Mouse (Mus musculus): ENCODE results near the gene Cib3. TPM values are rescaled to one million over a fixed set of nuclear protein-coding genes. Genes with fewer than 3 reads are reported as not detected.

Cib3 gene
- polyA plus RNA-seq, 1 experiment from 2014 or later: not detected

DNA sequence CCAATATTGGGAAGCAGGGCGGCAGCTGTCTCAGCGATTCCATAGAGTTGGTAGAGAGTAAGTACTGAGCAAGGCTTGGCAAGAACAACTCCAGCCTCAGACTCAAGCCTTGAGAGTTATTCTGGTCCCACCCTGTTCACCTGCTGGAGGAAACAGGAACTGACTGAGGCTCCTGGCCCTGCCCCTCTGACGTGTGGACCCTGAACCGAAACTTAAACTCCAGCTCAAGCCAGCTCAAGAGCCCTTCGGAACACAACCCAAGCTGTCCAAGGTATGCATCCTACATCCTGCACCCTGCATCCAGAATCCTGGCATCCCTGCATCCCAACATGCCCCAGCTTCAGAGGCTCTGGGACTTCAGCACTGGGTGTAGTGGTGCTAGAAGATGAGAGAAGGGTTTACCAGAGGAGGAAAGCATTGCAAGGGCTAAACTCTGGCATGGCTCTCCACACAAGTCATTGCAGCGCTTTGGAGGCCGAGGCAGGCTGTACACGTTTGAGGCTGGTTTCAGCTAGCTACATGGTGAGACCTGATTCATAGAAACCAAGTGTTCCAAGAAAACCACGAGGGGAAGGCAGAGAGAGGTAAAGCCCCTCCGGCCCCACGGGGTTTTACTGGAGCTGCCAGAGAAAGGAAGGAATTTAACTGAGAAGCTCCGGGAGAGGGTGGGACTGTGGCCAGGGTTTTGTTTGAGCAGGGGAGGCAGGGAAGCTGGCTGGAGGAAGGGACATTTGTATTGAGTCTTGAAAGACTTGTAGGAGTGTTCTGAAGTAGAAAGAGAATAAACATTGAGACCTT, 23.0 kb downstream of the Cib3 start, which contains the start of gene Hsh2d:
Hsh2d (plus strand) TSS at position 222 of the 798 bp plus-strand sequence.
- Histone ChIP-seq H3K9me3 (ENCODE audit: control insufficient read depth, low read length) (no peaks in the 10 kb centered on the region), H3K27me3 (replicated peaks; ENCODE audit: control insufficient read depth, insufficient read depth, low read length) (no peaks in the 10 kb centered on the region), H3K4me3 (ENCODE audit: low read length) (peak within 1 kb of the TSS; percentile 24), H3K4me2 (ENCODE audit: low read depth, low read length) (peak within 1 kb of the TSS; percentile 23), H3K36me3 (ENCODE audit: control insufficient read depth, insufficient read depth, low read length) (no peaks in the 10 kb centered on the region), H3K9ac (ENCODE audit: low read depth, low read length) (peak within 1 kb of the TSS; percentile 26), H3K4me1 (ENCODE audit: control insufficient read depth, insufficient read depth, low read length) (no peaks in the 10 kb centered on the region), H3K27ac (ENCODE audit: low read length) (peak within 1 kb of the TSS; percentile 75)
- ATAC-seq: peak; percentile 89
- 53% methylated on average over 12 of the region's 12 CpGs for WGBS

DNA sequence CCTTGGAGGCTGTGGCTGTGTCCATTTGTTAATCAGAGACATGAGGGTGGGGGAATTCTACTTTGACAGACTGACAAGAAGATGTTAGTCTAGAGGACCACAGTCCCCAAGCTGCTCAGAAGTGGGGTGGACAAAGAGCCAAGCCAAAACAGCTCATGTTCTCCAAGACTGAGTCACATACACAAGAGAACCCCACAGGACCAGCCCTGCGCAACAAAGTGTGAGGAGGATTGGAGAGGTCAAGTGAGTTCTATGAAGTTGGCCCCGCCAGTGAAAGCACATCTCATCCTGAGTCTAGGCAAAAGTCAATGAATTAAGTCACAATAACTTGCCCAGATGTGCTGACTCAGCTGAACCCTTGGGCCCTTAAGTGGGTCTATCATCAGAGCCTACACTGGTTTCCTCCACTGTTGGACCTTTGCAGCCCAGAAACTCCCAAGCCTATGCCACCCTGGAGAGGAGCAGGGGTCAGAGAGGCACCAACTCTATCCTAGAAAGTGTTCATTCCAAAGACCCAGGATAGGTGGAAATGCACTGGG, 24.8 kb downstream of the Cib3 start:
- no peak overlapping the region for H3K27ac ChIP-seq (ENCODE audit: low read length)
- no peaks in the 10 kb centered on the region for H3K36me3 ChIP-seq (ENCODE audit: control insufficient read depth, insufficient read depth, low read length)
- H3K27me3 ChIP-seq (replicated peaks; ENCODE audit: control insufficient read depth, insufficient read depth, low read length): no peaks in the 10 kb centered on the region
- 88% methylated on average over 2 of the region's 2 CpGs for WGBS
- H3K4me3 ChIP-seq (ENCODE audit: low read length): no peak overlapping the region
- no peaks in the 10 kb centered on the region for H3K9me3 ChIP-seq (ENCODE audit: control insufficient read depth, low read length)
- ATAC-seq: no peak
- no peak overlapping the region for H3K9ac ChIP-seq (ENCODE audit: low read depth, low read length)
- no peak overlapping the region for H3K4me2 ChIP-seq (ENCODE audit: low read depth, low read length)
- H3K4me1 ChIP-seq (ENCODE audit: control insufficient read depth, insufficient read depth, low read length): no peaks in the 10 kb centered on the region

DNA sequence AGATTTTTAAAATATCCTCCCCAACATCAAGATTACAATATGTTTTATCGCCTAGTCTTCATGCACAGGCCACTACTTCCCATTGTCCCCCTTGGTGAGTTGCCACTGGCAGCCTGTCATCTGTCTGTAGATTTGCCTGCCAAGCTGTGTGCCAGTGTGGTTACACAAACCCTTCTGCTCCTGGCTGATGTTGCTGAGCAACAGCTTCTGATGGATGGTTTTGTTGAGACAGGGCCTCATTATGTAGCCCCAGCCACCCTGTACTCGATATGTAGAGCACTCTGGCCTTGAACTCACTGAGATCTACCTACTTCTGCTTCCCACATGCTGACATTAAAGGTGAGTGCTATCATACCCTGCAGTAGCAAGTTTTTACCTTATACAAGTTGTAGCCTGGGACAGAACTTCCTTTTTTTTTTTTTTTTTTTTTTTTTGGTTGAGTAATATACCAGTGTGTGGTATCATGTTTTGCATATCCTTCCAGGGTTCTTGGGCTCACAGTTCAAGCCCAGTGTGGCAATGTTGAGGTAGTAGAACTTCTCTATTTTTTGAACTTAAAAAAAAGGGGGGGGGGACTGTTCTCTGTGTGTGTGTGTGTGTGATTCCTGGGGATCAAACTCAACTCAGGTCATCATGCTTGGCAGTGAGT, 29.0 kb downstream of the Cib3 start:
- no peak overlapping the region for H3K27ac ChIP-seq (ENCODE audit: low read length)
- 84% methylated on average over 2 of the region's 2 CpGs for WGBS
- ATAC-seq: peak; percentile 32; the same call in 1 of the 2 replicates

DNA sequence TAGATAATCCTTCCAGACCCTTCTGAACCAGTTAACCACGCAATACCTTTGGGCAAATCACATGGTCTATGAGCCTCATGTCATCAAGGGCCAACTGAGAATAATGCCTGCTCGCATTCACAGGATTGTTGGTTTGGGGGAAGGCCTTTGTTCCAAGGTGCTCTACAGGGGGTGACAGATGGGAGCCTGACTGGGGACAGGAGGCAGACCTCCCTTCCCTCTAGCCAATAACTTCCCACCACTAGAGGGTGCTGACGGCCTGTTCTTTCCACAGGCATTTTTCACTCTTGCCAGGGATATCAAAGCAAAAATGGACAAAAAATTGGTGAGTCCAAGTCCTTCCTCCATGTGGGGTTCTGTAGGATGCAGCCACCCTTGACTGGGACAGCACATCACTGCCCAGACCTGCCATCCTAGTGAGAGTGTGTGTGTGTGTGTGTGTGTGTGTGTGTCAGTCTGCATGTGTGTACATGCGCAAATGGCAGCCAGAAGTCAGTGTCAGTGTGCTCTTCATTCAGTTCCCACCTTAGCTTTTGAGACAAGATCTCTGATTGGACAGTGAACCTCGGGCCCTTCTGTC, 35.2 kb downstream of the Cib3 start:
- no peak overlapping the region for H3K4me2 ChIP-seq (ENCODE audit: low read depth, low read length)
- no peak overlapping the region for H3K4me3 ChIP-seq (ENCODE audit: low read length)
- H3K27me3 ChIP-seq (replicated peaks; ENCODE audit: control insufficient read depth, insufficient read depth, low read length): no peaks in the 10 kb centered on the region
- H3K9me3 ChIP-seq (ENCODE audit: control insufficient read depth, low read length): no peaks in the 10 kb centered on the region
- H3K27ac ChIP-seq (ENCODE audit: low read length): no peak overlapping the region
- H3K9ac ChIP-seq (ENCODE audit: low read depth, low read length): no peak overlapping the region
- WGBS: 68% methylated on average over 5 of the region's 5 CpGs
- H3K36me3 ChIP-seq (ENCODE audit: control insufficient read depth, insufficient read depth, low read length): peaks cover 30% of the 10 kb centered on the region
- 0 out of 2 replicates have a peak, but pooled peaks have one; percentile 29 for ATAC-seq
- H3K4me1 ChIP-seq (ENCODE audit: control insufficient read depth, insufficient read depth, low read length): no peaks in the 10 kb centered on the region

More for the DNA sequence above, 29.0 kb downstream of the Cib3 start:
- Histone ChIP-seq H3K9ac (ENCODE audit: low read depth, low read length) (no peak overlapping the region), H3K4me1 (ENCODE audit: control insufficient read depth, insufficient read depth, low read length) (no peaks in the 10 kb centered on the region), H3K27me3 (replicated peaks; ENCODE audit: control insufficient read depth, insufficient read depth, low read length) (no peaks in the 10 kb centered on the region), H3K4me3 (ENCODE audit: low read length) (no peak overlapping the region), H3K4me2 (ENCODE audit: low read depth, low read length) (no peak overlapping the region), H3K36me3 (ENCODE audit: control insufficient read depth, insufficient read depth, low read length) (peaks cover 3% of the 10 kb centered on the region; the same call in 1 of the 2 replicates), H3K9me3 (ENCODE audit: control insufficient read depth, low read length) (no peaks in the 10 kb centered on the region)

DNA sequence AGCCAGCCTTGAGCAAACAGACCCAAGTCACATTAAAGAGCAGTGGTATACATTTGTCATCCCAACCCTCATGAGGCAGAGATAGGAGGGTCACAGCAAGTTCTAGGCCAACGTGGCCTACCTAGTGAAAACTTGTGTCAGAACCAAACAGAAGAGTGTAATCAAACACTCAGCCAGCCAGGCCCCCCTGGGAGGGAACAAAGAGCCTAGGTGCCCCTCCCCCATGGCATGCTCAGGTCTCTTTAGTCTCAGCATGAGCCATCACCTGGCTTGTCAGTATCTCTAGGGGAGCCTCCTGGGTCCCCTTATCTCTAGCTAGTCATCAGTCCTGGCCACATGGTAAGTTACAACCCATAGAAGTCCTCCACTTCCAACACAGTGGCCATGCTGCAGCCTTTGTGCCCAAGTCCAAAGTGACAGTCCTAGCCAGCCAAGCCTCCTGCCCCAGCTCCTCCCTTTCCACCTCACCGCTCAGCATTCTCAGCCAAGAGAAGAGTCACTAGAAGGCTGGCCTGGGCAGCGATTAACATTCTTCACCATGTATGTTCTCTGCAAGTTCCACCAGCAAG, 42.9 kb downstream of the Cib3 start:
- H3K4me1 ChIP-seq (ENCODE audit: control insufficient read depth, insufficient read depth, low read length): no peaks in the 10 kb centered on the region; the same call in 1 of the 2 replicates
- peak; percentile 89 for ATAC-seq
- H3K9me3 ChIP-seq (ENCODE audit: control insufficient read depth, low read length): no peaks in the 10 kb centered on the region
- no peak overlapping the region for H3K9ac ChIP-seq (ENCODE audit: low read depth, low read length)
- peaks cover 28% of the 10 kb centered on the region; the same call in 1 of the 2 replicates for H3K36me3 ChIP-seq (ENCODE audit: control insufficient read depth, insufficient read depth, low read length)
- 73% methylated on average over 3 of the region's 3 CpGs for WGBS
- H3K4me2 ChIP-seq (ENCODE audit: low read depth, low read length): no peak overlapping the region
- no peak overlapping the region for H3K4me3 ChIP-seq (ENCODE audit: low read length)
- H3K27ac ChIP-seq (ENCODE audit: low read length): peak overlapping the region; percentile 61
- no peaks in the 10 kb centered on the region for H3K27me3 ChIP-seq (replicated peaks; ENCODE audit: control insufficient read depth, insufficient read depth, low read length)

DNA sequence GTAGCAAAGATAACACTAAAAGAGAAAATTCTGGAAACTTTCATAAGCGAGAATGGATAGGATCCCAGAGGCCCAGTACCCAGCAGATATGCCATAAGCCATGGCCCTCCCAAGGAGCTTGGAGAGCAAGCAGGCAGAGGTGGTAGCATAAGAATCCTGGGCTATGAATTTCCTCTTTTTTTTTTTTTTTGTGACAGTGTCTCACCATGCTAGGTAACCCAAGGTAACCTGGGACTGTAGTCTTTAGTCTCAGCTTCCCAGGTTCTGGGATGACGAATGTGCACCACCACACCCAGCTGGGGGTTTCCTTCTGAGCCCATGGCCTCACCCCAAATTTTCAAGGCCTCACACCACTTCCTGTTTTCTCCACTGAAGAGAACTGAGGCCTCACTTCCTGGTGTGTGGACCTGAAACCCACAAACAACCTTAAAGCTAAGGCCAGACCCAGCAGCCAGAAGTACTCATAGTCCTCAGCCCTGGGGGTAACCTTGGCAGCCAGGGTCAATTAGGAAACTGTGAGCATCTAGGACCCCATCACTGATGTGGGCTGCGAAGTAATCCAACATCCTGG, 43.5 kb downstream of the Cib3 start:
- WGBS: 82% methylated on average over 3 of the region's 3 CpGs
- ATAC-seq: no peak
- no peaks in the 10 kb centered on the region for H3K27me3 ChIP-seq (replicated peaks; ENCODE audit: control insufficient read depth, insufficient read depth, low read length)
- H3K4me1 ChIP-seq (ENCODE audit: control insufficient read depth, insufficient read depth, low read length): no peaks in the 10 kb centered on the region; the same call in 1 of the 2 replicates
- no peak overlapping the region for H3K4me2 ChIP-seq (ENCODE audit: low read depth, low read length)
- H3K27ac ChIP-seq (ENCODE audit: low read length): peak overlapping the region; percentile 61
- H3K9me3 ChIP-seq (ENCODE audit: control insufficient read depth, low read length): no peaks in the 10 kb centered on the region
- H3K9ac ChIP-seq (ENCODE audit: low read depth, low read length): no peak overlapping the region
- no peak overlapping the region for H3K4me3 ChIP-seq (ENCODE audit: low read length)
- H3K36me3 ChIP-seq (ENCODE audit: control insufficient read depth, insufficient read depth, low read length): peaks cover 27% of the 10 kb centered on the region; the same call in 1 of the 2 replicates

DNA sequence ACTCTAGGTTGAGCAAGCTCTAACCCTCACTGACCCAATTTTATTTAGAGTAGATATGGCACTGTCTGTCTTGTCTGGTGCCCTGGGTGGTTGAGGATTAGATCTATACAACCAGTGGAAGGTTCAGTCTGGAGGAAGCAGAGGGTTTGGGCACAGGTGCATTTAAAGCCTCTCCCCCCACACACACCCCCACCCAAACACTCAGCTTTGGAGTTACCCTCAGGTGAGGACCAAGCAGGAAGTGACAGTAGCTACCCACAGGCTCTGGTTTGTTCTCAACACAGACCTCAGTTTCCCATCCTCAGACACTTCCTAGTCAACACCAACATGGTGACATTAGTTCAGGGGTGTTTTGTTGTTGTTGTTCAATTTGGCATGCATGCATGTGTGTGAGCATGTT, 49.8 kb downstream of the Cib3 start:
- Histone ChIP-seq H3K36me3 (ENCODE audit: control insufficient read depth, insufficient read depth, low read length) (peaks cover 6% of the 10 kb centered on the region; the same call in 1 of the 2 replicates), H3K9me3 (ENCODE audit: control insufficient read depth, low read length) (no peaks in the 10 kb centered on the region; the same call in 1 of the 2 replicates), H3K27me3 (replicated peaks; ENCODE audit: control insufficient read depth, insufficient read depth, low read length) (no peaks in the 10 kb centered on the region), H3K9ac (ENCODE audit: low read depth, low read length) (peak overlapping the region; percentile 79; the same call in 1 of the 2 replicates), H3K4me2 (ENCODE audit: low read depth, low read length) (peak overlapping the region; percentile 69), H3K4me1 (ENCODE audit: control insufficient read depth, insufficient read depth, low read length) (peaks cover 19% of the 10 kb centered on the region), H3K4me3 (ENCODE audit: low read length) (peak overlapping the region; percentile 56; the same call in 1 of the 2 replicates), H3K27ac (ENCODE audit: low read length) (no peak overlapping the region)
- ATAC-seq: no peak

DNA sequence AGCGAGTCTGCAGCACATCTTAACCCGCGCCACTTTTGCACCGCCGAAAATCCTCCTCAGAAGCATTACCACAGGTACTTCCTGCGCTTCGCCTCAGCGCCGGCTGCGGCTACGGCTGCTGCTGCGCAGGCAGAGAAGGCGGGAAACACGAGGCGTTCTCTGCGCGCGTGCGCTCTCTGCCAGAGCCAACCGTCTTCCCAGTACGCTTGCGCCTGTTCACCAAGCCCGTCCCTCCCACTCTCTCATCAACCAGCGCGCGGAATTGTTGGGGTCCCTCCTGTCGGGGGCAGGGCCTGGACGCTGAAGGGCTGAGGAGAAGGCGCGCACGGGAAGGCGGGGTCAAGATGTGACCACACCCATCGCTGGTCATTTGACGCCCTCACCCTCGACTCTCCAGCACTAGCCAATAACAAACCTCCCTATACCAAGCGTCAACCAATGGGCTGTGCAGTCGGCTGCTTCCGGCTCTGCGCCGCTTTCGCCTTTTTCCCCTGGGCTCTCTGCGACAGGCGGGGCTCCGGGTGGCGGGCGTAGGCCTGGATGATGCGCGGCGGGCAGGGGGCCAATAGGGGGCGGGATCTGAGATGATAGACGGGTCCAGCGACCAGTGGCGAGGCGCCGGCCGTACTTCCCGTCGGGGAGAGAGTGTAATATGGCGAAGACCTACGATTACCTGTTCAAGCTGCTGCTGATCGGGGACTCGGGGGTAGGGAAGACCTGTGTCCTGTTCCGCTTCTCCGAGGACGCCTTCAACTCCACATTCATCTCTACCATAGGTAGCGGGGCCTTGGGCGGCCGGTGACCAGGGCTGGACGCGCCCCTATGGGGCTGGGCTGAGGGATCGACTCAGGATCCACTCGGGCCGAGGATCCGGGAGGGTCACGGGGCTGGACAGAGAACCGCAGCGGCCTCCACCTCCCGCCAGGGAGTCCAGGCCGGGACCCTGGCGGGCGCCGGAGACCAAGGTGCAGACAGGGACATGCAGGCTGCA, 51.6 kb downstream of the Cib3 start, which contains the start of gene Rab8a:
Rab8a (plus strand) TSS at position 494 of the 991 bp plus-strand sequence.
- no peaks in the 10 kb centered on the region for H3K27me3 ChIP-seq (replicated peaks; ENCODE audit: control insufficient read depth, insufficient read depth, low read length)
- H3K9ac ChIP-seq (ENCODE audit: low read depth, low read length): peak within 1 kb of the TSS; percentile 79
- peaks cover 6% of the 10 kb centered on the region; the same call in 1 of the 2 replicates for H3K36me3 ChIP-seq (ENCODE audit: control insufficient read depth, insufficient read depth, low read length)
- peaks cover 19% of the 10 kb centered on the region for H3K4me1 ChIP-seq (ENCODE audit: control insufficient read depth, insufficient read depth, low read length)
- H3K4me2 ChIP-seq (ENCODE audit: low read depth, low read length): peak within 1 kb of the TSS; percentile 84
- H3K9me3 ChIP-seq (ENCODE audit: control insufficient read depth, low read length): no peaks in the 10 kb centered on the region; the same call in 1 of the 2 replicates
- peak within 1 kb of the TSS; percentile 56 for H3K4me3 ChIP-seq (ENCODE audit: low read length)
- WGBS: under 1% methylated on average over 82 of the region's 82 CpGs
- peak; percentile 99 for ATAC-seq
- peak within 1 kb of the TSS; percentile 85 for H3K27ac ChIP-seq (ENCODE audit: low read length)

All from intestine, embryonic 16.5 days (tissue).